Mouse (Mus musculus): Measurements from ENCODE around the gene Scfd1. TPM values are rescaled to one million over a fixed set of nuclear protein-coding genes. Genes with fewer than 3 reads are reported as not detected.

The Scfd1 gene
- polyA plus RNA-seq, 1 experiment: 1.6 TPM

- no peak overlapping the region for H3K4me3 ChIP-seq (replicated peaks)
- H3K27me3 ChIP-seq (replicated peaks): no peaks in the 10 kb centered on the region
- no peaks in the 10 kb centered on the region for H3K36me3 ChIP-seq (replicated peaks; ENCODE audit: low read length)
- TF ChIP-seq GATA1 (IDR thresholded peaks at IDR 0.05; ENCODE audit: borderline replicate concordance, low read length) (no peak), FLI1 (IDR thresholded peaks at IDR 0.05; ENCODE audit: low read length) (no peak)
- peaks cover 16% of the 10 kb centered on the region for H3K9me3 ChIP-seq
- no peaks in the 10 kb centered on the region for H3K4me1 ChIP-seq
These were observed 116.2 kb downstream of the Scfd1 start for GRCm38 (mm10) chr12:51493476-51493875.

- Histone ChIP-seq H3K27me3 (replicated peaks) (no peaks in the 10 kb centered on the region), H3K9me3 (peaks cover 16% of the 10 kb centered on the region), H3K36me3 (replicated peaks; ENCODE audit: low read length) (no peaks in the 10 kb centered on the region), H3K4me1 (no peaks in the 10 kb centered on the region), H3K4me3 (replicated peaks) (no peak overlapping the region)
- no peak for TF ChIP-seq GATA1 (IDR thresholded peaks at IDR 0.05; ENCODE audit: borderline replicate concordance, low read length)
- no peak for TF ChIP-seq FLI1 (IDR thresholded peaks at IDR 0.05; ENCODE audit: low read length)
These were observed 117.3 kb downstream of the Scfd1 start for GRCm38 (mm10) chr12:51494641-51495040.

Other genes with a start within 250 kb of the Scfd1 start
- gene G2e3, start 29.4 kb upstream of the Scfd1 start, polyA plus RNA-seq (2012; ENCODE audit: insufficient read depth, low replicate concordance): 0.21 TPM in 1 of 2 replicates, not detected in the other
- gene Coch, start 215.8 kb downstream of the Scfd1 start, polyA plus RNA-seq (2012; ENCODE audit: insufficient read depth, low replicate concordance): 3.1 TPM in 1 of 2 replicates, not detected in the other

All from megakaryocyte, embryonic 14.5 days (primary cell).